Mouse (Mus musculus) heart, adult 2 months (tissue): Measurements from ENCODE around the gene Ythdf1. TPM values are rescaled to one million over a fixed set of nuclear protein-coding genes. Genes with fewer than 3 reads are reported as not detected.

Source experiments
- DNase-seq, 2 experiments: peaks; one replicate each; pipeline ENCODE4 v3.0.0; 2021
- H3K27ac ChIP-seq: fragments of 200-600 bp; 2 replicates; pipeline ENCODE4 v1.8.1; 2022
- H3K27me3 ChIP-seq: fragments of 200-500 bp; 2 replicates; pipeline ENCODE4 v1.6.1; 2012; ENCODE audit warnings: mild to moderate bottlenecking, low read length, inconsistent platforms, mixed read lengths; ENCODE audit not compliant: control insufficient read depth, insufficient read depth
- H3K36me3 ChIP-seq: fragments of 200-500 bp; 2 replicates; pipeline ENCODE4 v1.6.1; 2012; ENCODE audit warnings: low read length, inconsistent platforms; ENCODE audit not compliant: control insufficient read depth, insufficient read depth
- H3K4me1 ChIP-seq: fragments of 200-500 bp; 2 replicates; pipeline ENCODE4 v1.6.1; 2011; ENCODE audit warnings: low read length; ENCODE audit not compliant: control insufficient read depth, insufficient read depth
- H3K4me3 ChIP-seq: fragments of 200-600 bp; 2 replicates; pipeline ENCODE4 v1.8.1; 2022
- H3K79me2 ChIP-seq: fragments of 200-500 bp; replicated peaks from 2 replicates; pipeline ENCODE4 v1.6.1; 2012; ENCODE audit warnings: mild to moderate bottlenecking, inconsistent platforms, low read length, moderate library complexity, mixed read lengths; ENCODE audit not compliant: control insufficient read depth, insufficient read depth
- H3K9ac ChIP-seq: fragments of 200-500 bp; 2 replicates; pipeline ENCODE4 v1.6.1; 2012; ENCODE audit warnings: low read depth, mild to moderate bottlenecking, control low read depth, inconsistent platforms, low read length, mixed read lengths
- CTCF ChIP-seq: fragments of 200-600 bp; IDR thresholded peaks from 2 replicates; pipeline ENCODE4 v1.8.1; 2022; ENCODE audit warnings: antibody characterized with exemption, mild to moderate bottlenecking, moderate library complexity
- EP300 ChIP-seq: fragments of 200-500 bp; IDR thresholded peaks from 2 replicates; pipeline ENCODE4 v1.6.1; 2011; ENCODE audit warnings: low read depth, low read length, control low read depth; ENCODE audit not compliant: insufficient read depth
- POLR2A ChIP-seq: fragments of 200-500 bp; IDR thresholded peaks from 2 replicates; pipeline ENCODE4 v1.6.1; 2011; ENCODE audit warnings: mild to moderate bottlenecking, low read depth, low read length, control low read depth; ENCODE audit not compliant: insufficient read depth
- WGBS: fragments of 180-500 bp; shearing (Covaris S2); methylation state at CpG from one replicate; pipeline ENCODE4 v1.1.7; 2018; 5-methylcytosine and 5-hydroxymethylcytosine counted together
- intact Hi-C: fragments of 180-260 bp; cut with DNase I; formaldehyde crosslinking; loops from one replicate; pipeline ENCODE4 v1.15.1; 2025
- polyA plus RNA-seq: library from polyadenylated mRNA; depleted of rRNA; stranded (reverse); fragments of >200 nt; gene quantifications from 2 replicates; pipeline ENCODE4 v1.2.3, GENCODE M21; 2012
- total RNA-seq, 2 experiments: library from RNA; stranded (reverse); gene quantifications; 2 replicates each; pipeline ENCODE4 v1.2.3; 2021

Ythdf1 gene
- total and polyA plus RNA-seq, 3 experiments: 30.8 to 36.4 (median 31.7) TPM

DNA sequence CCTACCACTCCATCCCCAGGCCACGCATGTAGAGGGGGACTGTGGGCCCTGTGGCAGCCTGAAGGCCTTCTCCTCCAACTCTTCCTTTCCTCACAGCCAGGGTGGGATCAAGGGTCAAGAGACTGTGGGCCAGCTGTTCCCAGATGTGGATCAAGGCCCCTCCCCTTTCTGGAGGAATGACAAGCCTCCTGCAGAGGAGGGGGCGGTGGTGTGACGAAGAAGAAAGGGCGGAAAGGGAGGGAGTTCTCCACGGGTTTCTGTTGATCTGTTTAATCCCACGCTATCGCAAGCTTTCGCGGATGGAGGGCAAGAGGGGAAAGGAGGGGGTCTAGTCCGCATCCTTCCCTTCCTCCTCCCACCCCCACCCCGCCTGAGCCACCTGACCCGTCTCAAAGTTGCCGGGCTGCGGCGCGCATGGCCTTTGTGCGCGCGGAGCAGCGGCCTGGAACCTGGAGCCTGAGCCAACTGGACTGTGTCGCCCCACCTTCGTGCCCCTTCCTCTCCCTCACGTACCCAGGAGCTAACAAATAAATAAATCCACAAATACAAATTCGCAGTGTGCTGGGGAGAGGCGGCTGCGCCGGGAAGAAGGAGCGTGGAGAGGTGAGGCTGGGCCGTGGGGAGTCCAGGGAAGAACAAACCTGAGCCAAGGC lies 30.2 kb downstream of the Ythdf1 start:
- intact Hi-C loops: loop anchor here (5.0 kb wide), 1 partner anchor 93 kb away; no protein-coding TSS in a partner anchor
- H3K27me3 ChIP-seq: peaks cover 29% of the 10 kb centered on the region
- TF ChIP-seq CTCF (no peak), EP300 (no peak), POLR2A (no peak)
- no peak overlapping the region for H3K4me3 ChIP-seq
- no peak for DNase-seq
- H3K27ac ChIP-seq: no peak overlapping the region
- 4% methylated on average over 29 of the region's 29 CpGs for WGBS
- no peaks in the 10 kb centered on the region for H3K36me3 ChIP-seq
- no peaks in the 10 kb centered on the region for H3K79me2 ChIP-seq
- H3K9ac ChIP-seq: no peak overlapping the region
- H3K4me1 ChIP-seq: no peaks in the 10 kb centered on the region; the same call in 1 of the 2 replicates

- H3K4me3 ChIP-seq: no peak overlapping the region
- peaks cover 29% of the 10 kb centered on the region for H3K27me3 ChIP-seq
- no peaks in the 10 kb centered on the region; the same call in 1 of the 2 replicates for H3K4me1 ChIP-seq
- TF ChIP-seq CTCF: no peak
- TF ChIP-seq EP300: no peak
- TF ChIP-seq POLR2A: no peak
- WGBS: 31% methylated on average over 4 of the region's 4 CpGs
- no peaks in the 10 kb centered on the region for H3K79me2 ChIP-seq
- H3K9ac ChIP-seq: no peak overlapping the region
- no peak for DNase-seq
- no peak overlapping the region for H3K27ac ChIP-seq
- no peaks in the 10 kb centered on the region for H3K36me3 ChIP-seq
- intact Hi-C loops: loop anchor here (5.0 kb wide), 1 partner anchor 93 kb away; no protein-coding TSS in a partner anchor
These were observed 30.8 kb downstream of the Ythdf1 start for GRCm38 (mm10) chr2:180889921-180890280.

DNA sequence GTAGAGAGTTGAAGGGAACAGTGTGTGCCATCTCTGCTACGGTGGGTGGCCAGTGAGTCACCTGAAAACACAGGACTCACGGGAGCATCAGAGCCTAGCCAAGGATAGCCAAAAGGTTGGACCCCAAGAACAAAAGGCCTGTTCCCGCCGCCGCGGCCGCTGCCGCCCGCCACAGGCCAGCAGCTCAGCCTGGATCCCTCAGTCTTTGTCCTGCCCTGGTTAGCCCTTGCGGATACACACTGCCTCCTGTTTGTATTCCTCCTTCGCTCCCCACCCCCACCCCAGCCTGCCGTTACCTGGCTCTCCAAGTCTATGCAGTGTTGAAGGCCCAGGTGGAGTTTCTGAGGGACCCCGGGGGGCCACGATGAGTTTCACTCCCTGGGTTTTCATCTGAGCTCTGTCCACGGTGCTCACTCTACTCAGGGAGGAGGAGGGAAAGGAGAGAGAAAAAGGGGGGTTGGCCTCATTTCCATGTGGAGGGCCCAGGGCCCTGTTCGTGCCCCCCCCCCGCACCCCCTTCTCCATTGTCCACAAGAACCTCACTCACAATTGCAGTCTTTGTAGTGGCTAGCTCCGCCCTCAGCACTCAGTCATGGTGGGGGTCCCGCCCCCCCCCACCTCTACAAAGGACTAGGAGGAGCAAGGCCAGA lies 31.4 kb downstream of the Ythdf1 start:
- Histone ChIP-seq H3K27ac (no peak overlapping the region), H3K4me1 (no peaks in the 10 kb centered on the region), H3K27me3 (peaks cover 25% of the 10 kb centered on the region), H3K79me2 (no peaks in the 10 kb centered on the region), H3K36me3 (no peaks in the 10 kb centered on the region), H3K4me3 (no peak overlapping the region), H3K9ac (no peak overlapping the region)
- DNase-seq: no peak
- intact Hi-C loops: no loop called here
- 14% methylated on average over 19 of the region's 19 CpGs for WGBS
- TF ChIP-seq POLR2A: no peak
- no peak for TF ChIP-seq EP300
- TF ChIP-seq CTCF: no peak

GRCm38 (mm10) chr2:180885270-180885669 lies 35.5 kb downstream of the Ythdf1 start:
- whole genome bisulfite sequencing: 52% methylated on average over 5 of the region's 5 CpGs
- peaks cover 2% of the 10 kb centered on the region; the same call in 1 of the 2 replicates for H3K27me3 ChIP-seq
- H3K4me3 ChIP-seq: no peak overlapping the region
- H3K4me1 ChIP-seq: no peaks in the 10 kb centered on the region
- H3K36me3 ChIP-seq: no peaks in the 10 kb centered on the region
- no peak for DNase-seq
- no peak for TF ChIP-seq EP300
- no peak for TF ChIP-seq CTCF
- TF ChIP-seq POLR2A: no peak
- H3K79me2 ChIP-seq: no peaks in the 10 kb centered on the region
- no peak overlapping the region for H3K27ac ChIP-seq
- no peak overlapping the region for H3K9ac ChIP-seq
- intact Hi-C loops: no loop called here

- H3K79me2 ChIP-seq: no peaks in the 10 kb centered on the region
- DNase-seq: no peak
- WGBS: 42% methylated on average over 9 of the region's 9 CpGs
- no peaks in the 10 kb centered on the region for H3K4me1 ChIP-seq
- TF ChIP-seq EP300 (no peak), CTCF (no peak), POLR2A (no peak)
- H3K4me3 ChIP-seq: no peak overlapping the region
- no peaks in the 10 kb centered on the region for H3K27me3 ChIP-seq
- H3K36me3 ChIP-seq: no peaks in the 10 kb centered on the region
- H3K9ac ChIP-seq: no peak overlapping the region
- H3K27ac ChIP-seq: no peak overlapping the region
- intact Hi-C loops: no loop called here
These were observed 39.5 kb downstream of the Ythdf1 start for GRCm38 (mm10) chr2:180881281-180881680.
